Mouse (Mus musculus): Measurements from ENCODE around the gene Odaph. TPM values are rescaled to one million over a fixed set of nuclear protein-coding genes. Genes with fewer than 3 reads are reported as not detected.

The Odaph gene
- polyA plus RNA-seq, 1 experiment, result not detected

GRCm38 (mm10) chr5:91985721-91986120, 1.6 kb upstream of the Odaph start:
- no peak overlapping the region for H3K4me3 ChIP-seq (ENCODE audit: insufficient read depth, low read length)
- no peak for TF ChIP-seq CTCF (IDR thresholded peaks at IDR 0.05; ENCODE audit: extremely low read depth, insufficient read depth, low read length)
- no peak for TF ChIP-seq POLR2A (IDR thresholded peaks at IDR 0.05; ENCODE audit: extremely low read depth, insufficient read depth, low read length)
- H3K4me1 ChIP-seq (ENCODE audit: control insufficient read depth, insufficient read depth, low read length), result no peaks in the 10 kb centered on the region
- no peak overlapping the region for H3K27ac ChIP-seq (ENCODE audit: insufficient read depth, low read length)

DNA sequence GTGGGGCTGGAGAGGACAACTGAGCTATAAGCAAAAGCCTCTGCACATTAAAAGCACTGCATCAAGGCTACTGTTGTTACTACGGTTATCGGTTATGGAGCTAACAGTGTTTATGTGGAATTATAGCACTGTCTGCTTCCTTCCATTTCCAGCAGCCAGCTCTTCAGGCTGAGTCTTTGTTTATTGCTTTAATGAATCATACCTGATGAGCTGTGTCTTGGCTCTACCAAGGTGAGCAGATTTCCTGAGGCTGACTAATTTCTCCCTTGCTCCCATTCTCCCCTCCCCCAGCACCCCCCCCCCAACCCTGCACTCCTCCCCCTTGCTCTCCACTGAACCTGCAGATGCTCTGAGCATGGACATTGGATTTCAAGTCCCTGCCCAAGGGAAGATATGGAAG, 524 bp downstream of the Odaph start:
- Histone ChIP-seq H3K4me3 (ENCODE audit: insufficient read depth, low read length) (no peak overlapping the region), H3K4me1 (ENCODE audit: control insufficient read depth, insufficient read depth, low read length) (no peaks in the 10 kb centered on the region), H3K27ac (ENCODE audit: insufficient read depth, low read length) (no peak overlapping the region)
- no peak for TF ChIP-seq POLR2A (IDR thresholded peaks at IDR 0.05; ENCODE audit: extremely low read depth, insufficient read depth, low read length)

DNA sequence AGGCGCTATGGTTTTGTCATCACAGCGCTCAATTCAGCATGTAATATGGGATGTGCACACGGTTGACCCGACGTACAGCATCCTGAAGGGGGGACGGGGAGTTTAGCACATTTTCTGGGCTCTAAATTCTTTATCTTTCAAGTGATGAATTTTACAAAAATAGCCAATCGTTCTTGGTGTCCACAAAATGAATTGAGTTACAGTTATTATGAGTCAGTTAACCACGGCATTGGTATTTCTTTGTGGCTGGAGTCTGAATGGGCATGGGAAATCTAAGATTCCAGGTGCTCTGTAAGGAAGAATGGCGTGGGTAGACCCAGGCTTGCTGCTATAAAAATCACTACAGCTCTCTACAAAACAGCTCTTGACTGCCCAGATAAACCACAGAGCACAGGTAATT, 2.0 kb downstream of the Odaph start:
- Histone ChIP-seq H3K4me1 (ENCODE audit: control insufficient read depth, insufficient read depth, low read length) (no peaks in the 10 kb centered on the region), H3K27ac (ENCODE audit: insufficient read depth, low read length) (no peak overlapping the region), H3K4me3 (ENCODE audit: insufficient read depth, low read length) (no peak overlapping the region)
- no peak for TF ChIP-seq CTCF (IDR thresholded peaks at IDR 0.05; ENCODE audit: extremely low read depth, insufficient read depth, low read length)
- no peak for TF ChIP-seq POLR2A (IDR thresholded peaks at IDR 0.05; ENCODE audit: extremely low read depth, insufficient read depth, low read length)

DNA sequence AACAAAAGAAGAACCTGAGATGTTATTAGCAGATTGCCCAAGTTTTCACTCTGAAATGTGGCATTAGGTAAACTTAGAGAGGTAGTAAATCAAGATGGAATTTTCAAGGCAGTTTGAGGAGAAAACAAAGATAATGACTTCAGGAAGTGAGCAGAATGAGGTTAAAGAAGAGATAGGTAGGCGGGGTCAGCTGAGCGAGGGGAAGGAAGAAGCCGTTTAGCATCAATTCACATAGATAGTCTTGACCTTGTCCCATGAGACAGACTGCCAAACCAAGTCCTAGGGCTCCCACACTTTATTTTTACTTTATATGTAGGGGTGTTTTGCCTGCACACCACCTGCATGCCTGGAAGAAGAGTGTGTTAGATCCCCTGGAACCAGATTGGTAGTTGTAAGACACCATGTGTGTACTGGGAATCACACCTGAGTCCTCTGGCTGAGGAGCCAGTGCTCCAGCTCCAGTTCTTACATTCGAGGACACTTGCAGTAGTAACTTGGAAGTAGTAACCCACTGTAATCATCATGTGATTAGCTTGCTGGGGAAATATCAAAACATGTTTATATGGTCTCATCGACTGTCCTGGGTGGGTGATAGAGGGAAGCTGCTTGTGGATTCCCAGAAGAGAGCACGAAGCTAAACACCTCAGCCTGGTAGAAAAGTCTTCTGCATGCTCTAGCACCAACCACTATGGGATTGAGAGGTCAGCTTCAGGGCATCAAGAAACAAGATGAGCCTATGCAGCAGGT, 4.1 kb downstream of the Odaph start:
- Histone ChIP-seq H3K4me3 (ENCODE audit: insufficient read depth, low read length) (no peak overlapping the region), H3K4me1 (ENCODE audit: control insufficient read depth, insufficient read depth, low read length) (no peaks in the 10 kb centered on the region), H3K27ac (ENCODE audit: insufficient read depth, low read length) (no peak overlapping the region)
- no peak for TF ChIP-seq POLR2A (IDR thresholded peaks at IDR 0.05; ENCODE audit: extremely low read depth, insufficient read depth, low read length)
- TF ChIP-seq CTCF (IDR thresholded peaks at IDR 0.05; ENCODE audit: extremely low read depth, insufficient read depth, low read length), result no peak

DNA sequence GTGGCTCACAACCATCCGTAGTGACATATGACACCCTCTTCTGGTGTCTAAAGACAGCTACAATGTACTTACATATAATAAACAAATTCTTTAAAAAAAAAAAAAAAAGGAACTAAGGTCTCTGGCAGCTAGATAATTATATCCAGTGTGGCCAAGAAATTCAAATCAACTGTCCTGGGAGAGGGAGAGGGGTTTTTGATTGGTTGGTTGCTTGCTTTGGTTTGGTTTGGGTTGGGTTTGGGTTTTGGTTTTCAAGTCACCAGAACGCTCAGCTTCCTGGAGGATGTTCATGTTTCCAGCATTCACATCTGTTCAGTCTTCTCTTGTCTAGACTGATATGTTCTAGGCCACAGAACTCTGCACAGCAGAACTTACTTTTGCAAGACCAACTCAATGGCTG, 5.8 kb downstream of the Odaph start:
- H3K4me3 ChIP-seq (ENCODE audit: insufficient read depth, low read length), result no peak overlapping the region
- no peak for TF ChIP-seq POLR2A (IDR thresholded peaks at IDR 0.05; ENCODE audit: extremely low read depth, insufficient read depth, low read length)
- TF ChIP-seq CTCF (IDR thresholded peaks at IDR 0.05; ENCODE audit: extremely low read depth, insufficient read depth, low read length), result no peak
- no peak overlapping the region for H3K27ac ChIP-seq (ENCODE audit: insufficient read depth, low read length)
- H3K4me1 ChIP-seq (ENCODE audit: control insufficient read depth, insufficient read depth, low read length), result no peaks in the 10 kb centered on the region

DNA sequence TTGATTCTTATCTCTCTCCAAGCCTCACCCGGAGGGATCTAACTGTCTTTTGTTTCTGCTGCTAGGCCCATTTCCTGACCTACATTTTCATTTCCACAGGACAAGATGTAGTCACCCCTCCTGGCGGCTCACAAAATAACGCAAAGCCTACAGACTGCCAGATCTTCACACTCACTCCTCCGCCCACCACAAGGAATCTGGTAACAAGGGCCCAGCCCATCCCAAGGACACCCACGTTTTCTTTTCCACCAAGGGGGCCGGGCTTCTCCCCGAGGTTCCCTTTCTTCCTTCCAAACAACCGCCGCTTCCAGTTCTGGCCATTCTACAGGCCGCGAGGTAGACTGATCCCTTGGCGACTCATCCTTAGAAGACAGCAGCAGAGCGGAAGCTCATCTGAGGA, 7.3 kb downstream of the Odaph start:
- TF ChIP-seq CTCF (IDR thresholded peaks at IDR 0.05; ENCODE audit: extremely low read depth, insufficient read depth, low read length) (no peak), POLR2A (IDR thresholded peaks at IDR 0.05; ENCODE audit: extremely low read depth, insufficient read depth, low read length) (no peak)
- Histone ChIP-seq H3K27ac (ENCODE audit: insufficient read depth, low read length) (no peak overlapping the region), H3K4me3 (ENCODE audit: insufficient read depth, low read length) (no peak overlapping the region), H3K4me1 (ENCODE audit: control insufficient read depth, insufficient read depth, low read length) (no peaks in the 10 kb centered on the region)

- Histone ChIP-seq H3K4me3 (ENCODE audit: insufficient read depth, low read length) (no peak overlapping the region), H3K4me1 (ENCODE audit: control insufficient read depth, insufficient read depth, low read length) (no peaks in the 10 kb centered on the region), H3K27ac (ENCODE audit: insufficient read depth, low read length) (no peak overlapping the region)
- TF ChIP-seq POLR2A (IDR thresholded peaks at IDR 0.05; ENCODE audit: extremely low read depth, insufficient read depth, low read length) (no peak), CTCF (IDR thresholded peaks at IDR 0.05; ENCODE audit: extremely low read depth, insufficient read depth, low read length) (no peak)
Observed at GRCm38 (mm10) chr5:92000770-92001169, 13.5 kb downstream of the Odaph start.

DNA sequence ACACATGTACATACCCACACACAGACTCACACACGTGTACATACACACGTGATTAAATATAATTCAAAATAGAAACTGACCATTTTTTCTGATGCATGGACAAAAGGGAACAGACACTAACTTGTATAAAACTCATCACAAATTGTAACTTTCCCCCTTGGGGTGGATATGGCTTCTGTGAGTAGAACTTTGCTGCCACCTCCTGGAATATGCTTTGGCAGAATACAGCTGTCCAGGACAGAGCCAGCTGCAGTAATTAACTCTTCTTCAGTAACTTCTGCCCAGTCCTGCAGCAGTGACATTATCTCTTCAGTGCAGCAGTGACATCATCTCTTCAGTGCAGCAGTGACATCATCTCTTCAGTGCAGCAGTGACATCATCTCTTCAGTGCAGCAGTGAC, 15.7 kb downstream of the Odaph start:
- TF ChIP-seq CTCF (IDR thresholded peaks at IDR 0.05; ENCODE audit: extremely low read depth, insufficient read depth, low read length) (peak; percentile 45), POLR2A (IDR thresholded peaks at IDR 0.05; ENCODE audit: extremely low read depth, insufficient read depth, low read length) (no peak)
- H3K4me1 ChIP-seq (ENCODE audit: control insufficient read depth, insufficient read depth, low read length), result no peaks in the 10 kb centered on the region
- H3K4me3 ChIP-seq (ENCODE audit: insufficient read depth, low read length), result no peak overlapping the region
- no peak overlapping the region for H3K27ac ChIP-seq (ENCODE audit: insufficient read depth, low read length)

DNA sequence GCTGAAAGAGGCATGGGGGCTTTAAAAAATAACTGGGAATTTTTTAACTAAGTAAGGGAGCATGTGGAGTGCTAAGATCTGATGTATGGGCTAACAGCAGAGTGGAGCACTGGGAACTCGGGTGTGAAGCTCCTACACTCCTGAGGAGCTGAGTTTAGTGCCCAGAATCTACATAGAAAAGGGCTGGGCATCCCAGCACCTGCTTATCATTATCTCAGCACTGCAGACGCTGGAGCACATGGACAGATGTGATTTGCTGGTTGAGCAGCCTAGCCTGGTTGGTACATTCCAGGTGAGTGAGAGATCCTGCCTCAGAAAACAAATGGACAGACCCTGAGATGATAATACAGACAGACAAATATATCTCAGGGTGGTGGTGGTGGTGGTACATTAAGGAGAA, 22.6 kb downstream of the Odaph start:
- Histone ChIP-seq H3K4me1 (ENCODE audit: control insufficient read depth, insufficient read depth, low read length) (no peaks in the 10 kb centered on the region), H3K27ac (ENCODE audit: insufficient read depth, low read length) (no peak overlapping the region), H3K4me3 (ENCODE audit: insufficient read depth, low read length) (no peak overlapping the region)
- TF ChIP-seq CTCF (IDR thresholded peaks at IDR 0.05; ENCODE audit: extremely low read depth, insufficient read depth, low read length), result no peak
- TF ChIP-seq POLR2A (IDR thresholded peaks at IDR 0.05; ENCODE audit: extremely low read depth, insufficient read depth, low read length), result no peak

DNA sequence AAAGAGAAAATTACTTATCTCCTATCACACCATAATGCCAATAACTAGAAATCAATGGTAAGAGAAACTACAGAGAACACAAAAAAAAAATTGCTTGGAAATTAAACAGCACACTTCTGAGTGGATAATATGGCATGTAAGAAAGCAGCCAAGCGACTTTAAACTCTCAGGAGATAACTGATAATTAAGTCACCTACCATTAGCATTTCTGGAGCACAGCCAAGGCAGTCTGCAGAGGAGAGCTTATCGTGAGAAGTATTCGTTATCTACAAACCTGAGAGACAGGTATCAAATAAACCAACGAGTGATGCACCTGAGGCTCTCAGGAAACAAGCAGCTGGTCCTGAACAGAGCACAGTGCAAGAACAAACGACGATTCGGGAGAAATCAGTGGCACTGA, 24.5 kb downstream of the Odaph start:
- no peaks in the 10 kb centered on the region for H3K4me1 ChIP-seq (ENCODE audit: control insufficient read depth, insufficient read depth, low read length)
- no peak overlapping the region for H3K27ac ChIP-seq (ENCODE audit: insufficient read depth, low read length)
- TF ChIP-seq POLR2A (IDR thresholded peaks at IDR 0.05; ENCODE audit: extremely low read depth, insufficient read depth, low read length), result no peak
- TF ChIP-seq CTCF (IDR thresholded peaks at IDR 0.05; ENCODE audit: extremely low read depth, insufficient read depth, low read length), result no peak
- H3K4me3 ChIP-seq (ENCODE audit: insufficient read depth, low read length), result no peak overlapping the region
